Mouse (Mus musculus) splenic B cell, adult 2 months (primary cell): ENCODE measurements at regions not wholly inside any gene's neighbourhood (a gene's known extent, or its start where the extent isn't known, plus 50 kb on each side); places are given as distances from the start of the nearest gene placed in this dataset.

Experiments
- DNase-seq: peaks from one replicate; pipeline ENCODE4 v3.0.0-alpha.2; 2011; ENCODE audit warnings: low read depth, low spot score
- H3K27me3 ChIP-seq: 2 replicates; pipeline ENCODE4 v1.6.1; 2012; ENCODE audit warnings: mild to moderate bottlenecking, low read length, moderate library complexity, mixed read lengths; ENCODE audit not compliant: control insufficient read depth, poor library complexity, insufficient read depth, severe bottlenecking
- H3K36me3 ChIP-seq: 2 replicates; pipeline ENCODE4 v1.6.1; 2012; ENCODE audit warnings: mild to moderate bottlenecking, low read length, moderate library complexity, mixed read lengths; ENCODE audit not compliant: control insufficient read depth, poor library complexity, insufficient read depth, severe bottlenecking

- no peaks in the 10 kb centered on the region for H3K36me3 ChIP-seq
- H3K27me3 ChIP-seq = no peaks in the 10 kb centered on the region
- no peak for DNase-seq
Measured at GRCm38 (mm10) chr15:67850118-67850517, 1349.4 kb upstream of the Lrrc6 start.

DNA sequence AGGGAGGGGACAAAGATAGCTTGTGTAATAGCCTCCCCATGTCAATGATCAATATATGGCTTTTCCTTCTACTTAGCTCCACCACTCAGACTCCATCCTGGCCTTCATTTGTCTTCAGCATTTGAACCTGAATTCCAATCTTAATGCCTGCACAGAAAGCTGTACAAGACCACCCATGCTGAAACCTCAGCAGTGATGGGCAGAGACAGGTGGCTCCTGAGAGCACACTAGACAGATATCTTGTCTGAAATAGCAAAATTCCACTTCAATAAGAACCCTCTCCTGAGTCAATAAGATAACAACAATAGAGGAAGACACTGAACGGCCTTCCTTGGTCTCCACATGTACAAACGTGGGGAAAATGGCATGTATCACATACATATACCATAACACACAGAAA lies 1345.0 kb upstream of the Lrrc6 start:
- H3K36me3 ChIP-seq = no peaks in the 10 kb centered on the region
- DNase-seq = no peak
- no peaks in the 10 kb centered on the region for H3K27me3 ChIP-seq

GRCm38 (mm10) chr15:67840671-67841070 lies 1340.0 kb upstream of the Lrrc6 start:
- DNase-seq = no peak
- H3K36me3 ChIP-seq = no peaks in the 10 kb centered on the region
- H3K27me3 ChIP-seq = no peaks in the 10 kb centered on the region

- DNase-seq = no peak
- no peaks in the 10 kb centered on the region for H3K27me3 ChIP-seq
- no peaks in the 10 kb centered on the region for H3K36me3 ChIP-seq
Measured at GRCm38 (mm10) chr15:67825796-67826484, 1325.2 kb upstream of the Lrrc6 start.

DNA sequence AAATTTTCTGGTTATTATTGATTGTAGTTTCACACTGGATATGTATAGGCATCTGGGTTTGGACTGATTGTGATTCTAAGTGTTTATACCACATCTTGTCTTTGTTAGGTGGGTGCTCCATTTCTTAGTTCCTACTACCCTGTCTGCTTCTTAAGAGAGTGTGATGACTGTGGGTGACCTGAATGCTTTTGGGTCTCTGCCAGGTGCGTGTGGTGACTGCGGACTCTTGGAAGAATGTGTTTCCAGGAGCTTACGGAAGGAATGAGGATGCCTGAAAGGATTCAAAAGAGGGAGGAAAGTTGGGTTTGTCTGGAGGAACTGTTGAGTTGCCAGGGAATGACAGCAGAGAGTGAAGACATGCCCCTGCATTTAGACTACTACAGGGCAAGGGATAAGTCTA lies 1322.5 kb upstream of the Lrrc6 start:
- no peak for DNase-seq
- no peaks in the 10 kb centered on the region for H3K27me3 ChIP-seq
- no peaks in the 10 kb centered on the region for H3K36me3 ChIP-seq

DNA sequence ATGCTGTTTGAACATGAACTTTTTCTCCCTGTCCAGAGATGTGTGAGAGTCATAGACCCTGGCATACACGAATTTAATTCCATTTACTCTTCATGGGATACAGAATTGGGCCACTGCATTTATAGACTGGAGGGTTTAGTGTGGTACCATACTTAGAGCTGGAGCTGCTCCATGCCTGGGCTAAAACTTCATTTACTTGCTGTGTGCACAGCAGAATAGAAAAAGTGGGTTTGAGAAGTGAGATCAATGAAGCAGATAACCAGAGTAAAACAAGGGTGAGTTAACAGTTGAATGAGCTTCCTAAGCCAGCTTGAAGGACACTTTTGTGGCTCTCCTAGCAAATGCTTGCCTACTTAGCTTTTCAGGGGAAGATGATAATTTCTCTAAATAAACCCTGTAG lies 1299.2 kb upstream of the Lrrc6 start:
- H3K27me3 ChIP-seq = no peaks in the 10 kb centered on the region
- DNase-seq = no peak
- no peaks in the 10 kb centered on the region for H3K36me3 ChIP-seq

DNA sequence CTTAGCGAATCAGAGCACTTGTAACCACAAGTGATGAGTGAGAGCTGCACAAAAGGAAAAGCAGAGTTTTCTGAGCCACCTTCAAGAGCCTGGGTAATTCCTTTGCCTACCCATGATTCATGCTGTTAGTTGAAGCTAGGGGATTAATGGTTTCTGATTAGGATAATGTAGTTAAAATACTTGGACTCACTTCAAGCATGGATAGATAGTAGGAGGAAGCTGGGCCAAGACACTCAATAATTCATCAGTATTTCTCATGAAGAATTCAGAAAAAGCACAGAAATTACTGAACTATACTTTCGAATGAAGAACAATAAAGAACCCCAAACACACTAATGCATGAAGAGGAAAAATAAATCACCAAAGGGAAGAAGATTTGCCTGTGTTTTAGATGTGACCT lies 1294.9 kb upstream of the Lrrc6 start:
- Histone ChIP-seq H3K27me3 (no peaks in the 10 kb centered on the region), H3K36me3 (no peaks in the 10 kb centered on the region)
- no peak for DNase-seq

DNA sequence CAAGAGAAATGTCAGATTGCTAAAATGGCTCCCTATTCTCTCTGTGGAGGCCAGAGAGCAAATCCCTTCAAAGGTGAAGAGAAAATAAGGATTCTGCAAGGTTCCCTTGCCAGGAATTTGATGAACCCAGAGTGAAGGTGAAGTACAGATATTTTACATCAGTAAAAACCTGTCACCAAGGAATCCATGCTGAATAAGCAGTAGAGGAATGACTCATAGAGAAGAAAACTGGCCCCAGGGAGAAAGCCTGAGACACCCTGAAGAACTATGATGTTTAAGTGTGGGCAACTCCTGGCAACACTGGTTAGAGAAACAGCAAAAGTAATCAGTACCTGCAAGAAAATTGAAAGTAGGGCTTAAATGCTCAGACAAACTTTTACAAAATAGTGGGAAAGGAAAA lies 1292.1 kb upstream of the Lrrc6 start:
- DNase-seq = no peak
- Histone ChIP-seq H3K27me3 (no peaks in the 10 kb centered on the region), H3K36me3 (no peaks in the 10 kb centered on the region)

DNA sequence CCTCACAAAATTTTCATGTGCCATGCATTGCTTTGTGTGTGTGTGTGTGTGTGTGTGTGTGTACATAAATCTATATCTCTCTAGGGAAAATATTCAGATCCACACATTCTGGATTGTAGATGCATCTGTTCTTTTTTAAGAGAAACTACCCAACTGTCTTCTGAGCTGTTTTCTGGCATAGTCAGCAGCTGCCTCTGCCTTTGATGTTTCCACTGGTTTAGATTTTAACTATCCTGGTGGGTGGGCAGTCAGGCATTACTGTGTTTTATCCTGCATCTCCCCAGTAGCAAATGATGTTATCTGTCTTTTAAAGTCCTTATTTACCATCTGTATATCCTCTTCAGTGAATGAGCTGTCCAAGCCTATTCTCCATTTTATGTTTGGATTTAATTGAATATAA lies 1287.9 kb upstream of the Lrrc6 start:
- no peak for DNase-seq
- no peaks in the 10 kb centered on the region for H3K27me3 ChIP-seq
- H3K36me3 ChIP-seq = no peaks in the 10 kb centered on the region

- no peaks in the 10 kb centered on the region for H3K36me3 ChIP-seq
- DNase-seq = no peak
- H3K27me3 ChIP-seq = no peaks in the 10 kb centered on the region
Measured at GRCm38 (mm10) chr15:67785583-67785982, 1284.9 kb upstream of the Lrrc6 start.

DNA sequence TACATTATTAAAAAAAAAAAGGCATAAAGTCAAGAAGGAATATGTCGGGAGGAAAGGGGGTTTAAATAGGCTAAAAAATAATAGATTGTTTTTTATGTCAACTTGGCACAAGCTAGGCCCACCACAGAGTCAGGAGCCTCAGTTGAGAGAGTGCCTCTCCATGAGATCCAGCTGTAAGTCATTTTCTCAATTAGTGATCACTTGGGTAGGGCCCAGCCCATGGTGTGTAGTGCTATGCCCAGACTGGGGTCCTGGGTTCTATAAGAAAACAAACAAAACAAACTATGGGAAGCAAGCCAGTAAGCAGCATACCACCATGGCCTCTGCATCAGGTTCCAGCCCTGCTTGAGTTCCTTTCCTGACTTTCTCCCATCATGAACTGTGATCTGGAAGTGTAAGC lies 1283.0 kb upstream of the Lrrc6 start:
- no peaks in the 10 kb centered on the region for H3K36me3 ChIP-seq
- no peak for DNase-seq

GRCm38 (mm10) chr15:67782505-67782904 lies 1281.8 kb upstream of the Lrrc6 start:
- no peak for DNase-seq
- Histone ChIP-seq H3K27me3 (no peaks in the 10 kb centered on the region), H3K36me3 (no peaks in the 10 kb centered on the region)

More for the DNA sequence above, 1283.0 kb upstream of the Lrrc6 start:
- no peaks in the 10 kb centered on the region for H3K27me3 ChIP-seq

DNA sequence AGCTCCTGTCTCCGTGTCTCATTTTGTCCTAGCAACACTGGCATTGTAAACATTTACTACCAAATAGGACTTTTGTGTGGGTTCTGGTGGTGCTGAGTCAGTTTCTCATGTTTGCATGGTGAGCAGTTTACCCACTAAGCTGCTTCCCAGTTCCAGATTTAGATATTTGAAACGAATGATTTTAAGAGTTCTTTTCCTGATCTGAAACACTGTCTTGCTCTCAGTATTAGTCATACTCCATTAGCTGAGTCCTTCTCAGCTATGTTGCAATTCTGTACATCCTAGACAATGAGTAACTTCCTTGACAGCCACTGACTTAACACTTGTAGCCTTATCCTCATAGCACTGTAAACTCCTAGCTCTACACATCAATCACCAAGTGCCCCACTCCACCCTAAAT lies 1280.1 kb upstream of the Lrrc6 start:
- DNase-seq = no peak
- no peaks in the 10 kb centered on the region for H3K36me3 ChIP-seq
- no peaks in the 10 kb centered on the region for H3K27me3 ChIP-seq

GRCm38 (mm10) chr15:67767624-67768023 lies 1266.9 kb upstream of the Lrrc6 start:
- DNase-seq = no peak
- H3K36me3 ChIP-seq = no peaks in the 10 kb centered on the region
- H3K27me3 ChIP-seq = no peaks in the 10 kb centered on the region

GRCm38 (mm10) chr15:67759221-67759620 lies 1258.5 kb upstream of the Lrrc6 start:
- Histone ChIP-seq H3K27me3 (no peaks in the 10 kb centered on the region), H3K36me3 (no peaks in the 10 kb centered on the region)
- no peak for DNase-seq

GRCm38 (mm10) chr15:67750582-67750981 lies 1249.9 kb upstream of the Lrrc6 start:
- no peaks in the 10 kb centered on the region for H3K27me3 ChIP-seq
- H3K36me3 ChIP-seq = no peaks in the 10 kb centered on the region
- no peak for DNase-seq
